Mouse (Mus musculus) spleen, postnatal 36 days (tissue): ENCODE results near the gene Vps16.
A peak's percentile ranks its signal among the peaks of the same experiment; 100 is the strongest.

ENCODE experiments used
- DNase-seq, 2 experiments: peaks; one replicate each; pipeline ENCODE4 v3.0.0; 2022; ENCODE audit warnings: low spot score in 2 of 2, mixed read lengths in 1 of 2

Gene Vps16

GRCm38 (mm10) chr2:130424126-130424853 lies at the start of gene Vps16, which contains the start of gene Pced1a:
TSS of gene Vps16 (plus strand) at chr2:130424339.
TSS of gene Pced1a (minus strand) at chr2:130424701.
- DNase-seq: peak; percentile 91 to 92

- DNase-seq: no peak
Measured at GRCm38 (mm10) chr2:130374951-130375350, 49.2 kb upstream of the Vps16 start.

DNA sequence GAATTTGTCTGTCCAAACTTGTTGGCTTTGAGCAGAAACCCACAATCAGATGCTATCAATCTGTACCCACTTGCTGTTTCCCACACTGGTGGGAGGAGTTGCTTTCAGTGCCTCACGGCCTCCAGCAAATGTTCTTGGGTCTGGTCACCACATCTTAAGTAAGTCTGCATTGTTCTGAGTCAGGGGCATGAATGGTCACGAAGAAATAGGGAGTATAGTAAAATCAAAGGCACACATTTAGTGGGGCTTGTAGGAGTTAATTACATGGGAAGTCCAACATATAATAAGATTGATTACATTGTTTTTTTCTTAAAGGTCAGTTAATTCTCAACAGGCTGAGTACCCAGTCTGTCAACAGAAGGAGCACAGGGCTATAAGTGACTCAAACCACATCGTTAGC lies 40.9 kb upstream of the Vps16 start:
- DNase-seq: no peak

GRCm38 (mm10) chr2:130383895-130384294 lies 40.2 kb upstream of the Vps16 start:
- DNase-seq: no peak

DNA sequence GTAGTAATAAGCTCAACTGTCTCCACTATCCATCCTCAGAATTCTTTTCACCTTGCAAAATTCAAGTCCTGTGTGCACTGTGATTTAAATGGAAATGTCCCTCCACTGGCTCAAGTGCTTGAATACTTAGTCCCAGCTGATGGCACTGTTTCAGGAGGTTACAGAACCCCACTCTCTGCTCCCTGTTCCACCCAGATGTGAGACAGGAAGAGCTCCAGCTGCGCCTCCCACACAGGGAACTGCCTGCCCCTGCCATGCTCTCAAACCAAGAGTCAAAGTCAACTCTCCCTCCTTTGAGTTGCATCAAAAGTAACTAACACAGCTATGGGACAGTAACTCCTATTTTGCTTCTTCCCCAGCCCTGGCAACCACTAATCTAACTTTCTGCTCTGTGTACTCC lies 37.9 kb upstream of the Vps16 start:
- DNase-seq: no peak

GRCm38 (mm10) chr2:130388796-130389195 lies 35.3 kb upstream of the Vps16 start:
- DNase-seq: no peak

- no peak for DNase-seq
Measured at GRCm38 (mm10) chr2:130390993-130391625, 33.0 kb upstream of the Vps16 start.

- no peak for DNase-seq
Measured at GRCm38 (mm10) chr2:130392836-130393235, 31.3 kb upstream of the Vps16 start.

DNA sequence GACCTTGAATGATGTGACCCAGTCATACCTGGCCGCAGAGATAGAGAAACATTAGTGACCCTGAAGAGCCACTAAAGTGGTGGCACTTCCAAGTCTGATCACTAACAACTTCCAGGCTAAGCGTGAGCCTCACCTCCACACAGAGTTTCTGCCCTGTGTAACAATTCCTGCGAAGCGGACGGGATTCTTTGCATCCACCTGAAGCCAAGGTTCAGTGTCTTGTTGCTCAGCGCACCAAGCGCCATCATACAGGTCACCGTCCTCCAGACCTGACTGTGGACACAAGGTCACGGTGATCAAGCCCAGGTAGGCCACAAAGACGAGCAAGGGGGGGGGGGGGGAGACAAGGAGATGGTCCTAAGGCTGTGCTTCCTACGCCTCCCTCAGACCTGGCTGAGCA lies 28.4 kb upstream of the Vps16 start:
- DNase-seq: no peak

GRCm38 (mm10) chr2:130397186-130397985 lies 26.8 kb upstream of the Vps16 start, which contains the start of gene Cpxm1:
TSS of gene Cpxm1 (minus strand) at chr2:130397574.
- DNase-seq: no peak

DNA sequence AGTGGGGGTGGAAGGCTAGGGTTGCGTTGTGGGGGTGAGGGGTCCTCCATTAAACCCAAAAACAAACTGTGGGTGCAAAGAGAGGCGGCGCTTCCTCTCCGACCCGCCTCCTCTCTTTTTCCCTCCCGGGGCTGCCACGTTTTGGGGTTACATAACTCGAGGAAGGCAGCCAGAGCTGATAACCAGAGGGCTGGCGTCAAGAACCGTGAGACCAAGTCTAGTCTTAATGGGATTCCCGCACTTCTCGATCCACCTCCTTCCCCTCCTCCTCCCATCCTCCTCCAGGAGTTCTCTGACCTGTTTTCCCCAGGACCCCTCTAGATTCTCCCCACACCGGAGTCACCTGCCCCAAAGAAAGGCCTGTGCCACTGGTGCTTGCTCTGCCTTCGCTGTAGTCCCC lies 26.0 kb upstream of the Vps16 start:
- DNase-seq: no peak

DNA sequence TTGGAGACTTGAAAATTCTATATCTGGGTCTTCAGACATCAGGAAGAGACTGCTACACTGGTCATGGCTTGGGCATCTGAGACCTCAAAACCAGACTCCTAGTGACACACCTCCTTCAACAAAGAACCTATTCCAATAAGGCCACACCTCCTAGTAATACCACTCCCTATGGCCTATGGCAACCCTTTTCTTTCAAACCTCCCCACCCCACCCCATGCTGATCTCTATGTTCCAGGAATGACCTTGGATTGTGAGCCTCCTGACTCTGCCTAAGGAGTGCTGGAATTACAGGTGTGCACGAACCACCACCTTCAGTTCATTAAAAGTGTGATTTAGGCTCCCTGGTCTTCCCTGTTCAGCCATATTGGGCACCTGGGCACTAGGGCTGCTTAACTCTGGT lies 24.1 kb upstream of the Vps16 start:
- no peak for DNase-seq

DNA sequence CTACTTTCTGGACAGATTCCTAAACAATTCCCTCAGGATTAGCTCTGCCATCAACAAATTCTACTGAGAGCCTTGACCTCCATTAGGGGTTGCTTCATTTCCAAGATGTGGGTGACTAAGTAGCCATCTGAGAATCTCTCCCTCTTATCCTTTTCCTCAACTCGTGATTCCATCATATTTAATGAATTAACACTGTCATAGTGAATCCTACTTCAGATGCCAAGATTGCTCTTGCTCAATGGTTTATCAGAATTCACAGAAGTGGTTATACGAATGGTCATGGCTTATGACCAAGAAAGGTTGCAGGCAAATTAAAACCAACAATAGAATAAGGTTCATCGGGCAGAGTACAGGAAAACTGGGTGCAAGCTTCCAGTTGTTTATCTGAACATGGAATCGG lies 22.2 kb upstream of the Vps16 start:
- no peak for DNase-seq

DNA sequence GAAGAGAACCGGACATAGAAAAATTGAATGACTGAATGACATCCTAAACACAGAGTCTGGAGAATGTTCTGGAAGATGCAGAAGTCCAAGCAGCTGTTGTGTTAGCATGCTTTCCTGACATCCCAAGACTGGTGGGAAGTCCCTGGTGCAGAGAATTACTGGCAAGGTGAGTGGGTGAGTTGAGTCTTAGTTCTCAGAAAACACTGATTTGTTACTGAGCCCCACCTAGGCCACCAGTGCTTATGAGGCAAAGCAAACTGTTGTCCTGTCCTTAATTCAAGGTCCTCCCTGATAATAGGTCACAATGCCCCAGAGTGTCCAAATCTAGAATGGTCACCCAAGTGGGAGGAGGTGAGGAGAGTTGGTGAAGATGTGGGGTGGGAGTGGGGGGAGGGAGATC lies 19.2 kb upstream of the Vps16 start, which contains the start of the genes Gm28372 and 1700020A23Rik:
Gene Gm28372, plus strand, starts transcription at position 301 of the 400 bp plus-strand sequence.
Gene 1700020A23Rik, plus strand, starts transcription at position 321 of the 400 bp plus-strand sequence.
- no peak for DNase-seq

- no peak for DNase-seq
Measured at GRCm38 (mm10) chr2:130406178-130406577, 18.0 kb upstream of the Vps16 start, which contains the start of gene Tmem239. TSS of gene Tmem239 (plus strand) at chr2:130406478.

- DNase-seq: no peak
Measured at GRCm38 (mm10) chr2:130408194-130408593, 15.9 kb upstream of the Vps16 start.

GRCm38 (mm10) chr2:130411558-130412495 lies 12.3 kb upstream of the Vps16 start:
- DNase-seq: peak; percentile 27 to 51

DNA sequence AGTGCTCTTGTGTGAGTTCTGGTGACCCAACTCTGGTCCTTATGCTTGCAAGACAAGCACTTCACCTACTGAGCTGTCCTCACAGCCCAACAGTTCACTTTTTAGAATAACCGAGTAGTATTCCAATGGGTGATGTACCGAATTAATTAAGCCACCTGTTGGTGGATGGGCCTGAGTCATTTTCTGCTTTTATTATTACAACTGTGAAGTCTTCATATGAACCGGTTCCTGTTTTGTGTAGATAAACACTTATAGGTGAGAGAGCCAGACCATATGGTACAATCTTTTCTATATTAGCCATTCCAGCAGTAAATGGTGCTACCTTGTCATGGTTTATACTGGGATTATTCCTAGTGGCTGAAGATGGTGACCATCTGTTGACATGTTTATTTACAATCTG lies 11.4 kb upstream of the Vps16 start:
- DNase-seq: no peak

DNA sequence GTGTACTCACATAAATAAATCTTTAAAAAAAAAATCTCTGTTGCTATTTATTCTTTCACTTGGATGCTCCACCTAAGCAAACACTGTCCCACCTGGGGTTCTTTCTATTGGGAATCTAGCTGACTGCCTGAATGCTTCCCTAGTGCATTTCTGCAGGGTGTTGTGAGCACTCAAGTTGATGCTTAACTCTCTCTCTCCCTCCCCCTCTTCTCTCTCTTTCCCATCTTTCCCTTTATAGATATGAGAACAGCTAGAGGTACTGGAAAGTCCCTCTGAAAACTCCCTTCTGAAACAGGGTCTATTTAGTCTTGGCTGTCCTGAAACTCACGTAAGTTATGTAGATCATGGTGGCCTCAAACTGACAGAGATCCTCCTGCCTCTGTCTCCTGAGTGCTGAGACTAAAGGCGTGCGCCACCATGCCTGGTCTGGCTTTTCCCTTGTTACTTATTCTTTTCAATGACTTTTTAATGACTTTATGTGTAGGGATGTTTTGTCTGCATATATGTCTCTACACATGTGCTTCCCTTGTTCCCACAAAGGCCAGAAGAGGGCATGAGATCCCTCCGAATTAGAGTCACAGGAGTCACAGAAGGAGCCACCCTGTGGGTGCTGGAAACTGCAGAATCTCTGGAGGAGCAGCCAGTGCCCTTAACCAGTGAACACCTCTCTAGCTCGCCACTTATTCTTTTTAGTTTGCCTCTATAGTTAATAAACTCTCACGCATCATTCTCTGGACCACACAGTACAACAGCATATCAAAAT lies 9.9 kb upstream of the Vps16 start:
- DNase-seq: no peak
